Mouse (Mus musculus) brain, embryonic 14.5 days (tissue): ENCODE results near the gene Tff2.

ENCODE experiments used
- CTCF ChIP-seq: fragments of 200-500 bp; IDR thresholded peaks from 2 replicates; pipeline ENCODE4 v1.5.1; 2012; ENCODE audit warnings: inconsistent platforms, mild to moderate bottlenecking, moderate library complexity, borderline replicate concordance; ENCODE audit not compliant: insufficient read depth, insufficient read length; ENCODE audit errors: extremely low read depth
- POLR2A ChIP-seq: fragments of 200-500 bp; IDR thresholded peaks from 2 replicates; pipeline ENCODE4 v1.6.1; 2012; ENCODE audit warnings: mild to moderate bottlenecking, inconsistent platforms, borderline replicate concordance; ENCODE audit not compliant: poor library complexity, insufficient read depth, insufficient read length, severe bottlenecking; ENCODE audit errors: extremely low read depth

DNA sequence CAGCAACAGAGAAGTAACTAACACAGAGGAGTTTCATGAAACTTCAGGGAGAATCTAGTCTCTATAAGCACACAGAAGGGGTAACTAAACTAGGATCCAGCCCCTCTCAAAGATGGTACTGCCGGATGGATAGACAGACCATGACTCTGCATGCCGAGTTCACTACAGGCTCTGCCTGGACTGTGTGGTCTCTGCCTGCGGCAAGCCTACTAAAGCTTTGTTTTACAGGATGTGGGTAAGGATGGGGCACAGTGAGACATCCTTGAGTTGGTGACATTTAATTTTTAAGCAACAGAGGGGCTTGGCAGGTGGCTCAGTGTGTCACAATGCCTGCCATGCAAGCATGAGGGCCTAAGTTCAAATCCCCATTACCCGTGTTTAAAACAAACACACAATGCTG lies 32.2 kb upstream of the Tff2 start:
- TF ChIP-seq CTCF: no peak
- no peak for TF ChIP-seq POLR2A
